Mouse (Mus musculus) stomach, embryonic 14.5 days (tissue): Measurements from ENCODE around the gene Dao. TPM values are rescaled to one million over a fixed set of nuclear protein-coding genes. Genes with fewer than 3 reads are reported as not detected.

ENCODE experiments used
- ATAC-seq: fragments of 200-750 bp; cut with Nextera tagmentation; 2 replicates; pipeline ENCODE4 v1.8.0; 2017; ENCODE audit warnings: low read depth, moderate TSS enrichment; ENCODE audit not compliant: insufficient number of reproducible peaks, insufficient read depth, low FRiP score
- H3K27ac ChIP-seq: fragments of 300-500 bp; sonication (generic); 2 replicates; pipeline ENCODE4 v1.5.1; 2014; ENCODE audit warnings: mild to moderate bottlenecking, low read length, moderate library complexity, mixed read lengths
- H3K27me3 ChIP-seq: fragments of 300-500 bp; sonication (generic); 2 replicates; pipeline ENCODE4 v1.6.1; 2014; ENCODE audit warnings: low read length, control low read depth, mixed read lengths; ENCODE audit not compliant: control insufficient read depth, insufficient read depth
- H3K36me3 ChIP-seq: fragments of 300-500 bp; sonication (generic); 2 replicates; pipeline ENCODE4 v1.6.1; 2014; ENCODE audit warnings: mild to moderate bottlenecking, control low read depth, low read length, moderate library complexity, mixed read lengths; ENCODE audit not compliant: control insufficient read depth, insufficient read depth
- H3K4me1 ChIP-seq: fragments of 300-500 bp; sonication (generic); 2 replicates; pipeline ENCODE4 v1.6.1; 2014; ENCODE audit warnings: low read length, control low read depth, mixed read lengths; ENCODE audit not compliant: control insufficient read depth, insufficient read depth
- H3K4me2 ChIP-seq: fragments of 300-500 bp; sonication (generic); replicated peaks from 2 replicates; pipeline ENCODE4 v1.6.1; 2014; ENCODE audit warnings: low read depth, low read length, control low read depth
- H3K4me3 ChIP-seq: fragments of 300-500 bp; sonication (generic); 2 replicates; pipeline ENCODE4 v1.5.1; 2014; ENCODE audit warnings: low read depth, low read length, control low read depth
- H3K9ac ChIP-seq: fragments of 300-500 bp; sonication (generic); replicated peaks from 2 replicates; pipeline ENCODE4 v1.6.1; 2014; ENCODE audit warnings: low read depth, mild to moderate bottlenecking, control low read depth, low read length, moderate library complexity, mixed read lengths
- H3K9me3 ChIP-seq: fragments of 300-500 bp; sonication (generic); 2 replicates; pipeline ENCODE4 v1.6.1; 2016; ENCODE audit warnings: low read depth, low read length, control low read depth; ENCODE audit not compliant: control insufficient read depth
- WGBS: fragments of 180-500 bp; shearing (Covaris S2); extraction: QIAGEN DNeasy Blood & Tissue Kit; methylation state at CpG from one replicate; pipeline ENCODE4 v1.1.7; 2014; 5-methylcytosine and 5-hydroxymethylcytosine counted together
- polyA plus RNA-seq: library from polyadenylated mRNA; unstranded; fragments of >200 nt; fragmentation: Nextera tagmentation; extraction: Ambion mirVana; gene quantifications from 2 replicates; pipeline ENCODE4 v1.2.1, GENCODE M21; 2014

Dao gene
- polyA plus RNA-seq, 1 experiment from 2014 or later = 0.16 TPM

DNA sequence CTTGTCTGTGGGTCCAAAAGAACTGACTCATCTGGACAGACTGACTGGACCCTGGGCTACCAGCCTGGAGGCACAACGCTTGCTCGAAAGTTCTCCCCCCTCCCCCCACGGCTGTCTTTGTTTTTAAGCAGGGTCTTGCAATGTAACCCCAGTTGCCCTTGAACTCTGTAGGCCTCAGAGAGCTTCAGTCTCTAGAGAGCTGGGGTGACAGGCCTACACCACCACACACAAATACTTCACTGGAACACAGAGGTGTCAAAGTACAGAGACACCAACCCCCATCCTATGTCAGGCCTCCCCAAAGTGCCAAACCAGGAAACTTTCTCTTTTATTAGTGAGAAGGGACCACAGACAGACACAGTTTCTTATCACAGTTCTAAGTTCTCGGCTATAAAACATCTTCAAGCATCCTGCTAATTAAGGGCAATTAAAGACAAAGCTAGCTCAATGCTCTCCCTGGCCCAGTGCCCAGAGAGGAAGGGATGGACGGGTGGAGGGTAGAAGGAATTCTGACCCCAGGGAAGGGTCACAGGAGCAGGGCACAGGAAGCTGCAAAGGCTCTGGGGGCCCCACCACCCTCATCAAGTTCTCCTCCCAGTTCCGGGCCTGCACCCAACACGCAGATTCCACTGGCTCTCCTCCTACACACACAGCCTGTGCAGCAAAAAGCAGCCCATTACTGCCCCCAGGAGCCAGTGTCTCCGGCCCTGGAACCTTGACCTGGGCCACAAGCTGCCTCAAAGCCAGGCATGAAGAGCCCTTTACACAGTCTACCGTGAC is 17.1 kb upstream of the Dao start:
- 0 out of 2 replicates have a peak, but pooled peaks have one; percentile 38 for ATAC-seq
- H3K4me1 ChIP-seq = peaks cover 19% of the 10 kb centered on the region
- no peak overlapping the region for H3K4me3 ChIP-seq
- WGBS = 42% methylated on average over 9 of the region's 9 CpGs
- no peak overlapping the region for H3K4me2 ChIP-seq
- H3K27ac ChIP-seq = no peak overlapping the region
- no peaks in the 10 kb centered on the region for H3K27me3 ChIP-seq
- no peak overlapping the region for H3K9ac ChIP-seq
- H3K36me3 ChIP-seq = peaks cover 10% of the 10 kb centered on the region; the same call in 1 of the 2 replicates
- no peaks in the 10 kb centered on the region for H3K9me3 ChIP-seq

DNA sequence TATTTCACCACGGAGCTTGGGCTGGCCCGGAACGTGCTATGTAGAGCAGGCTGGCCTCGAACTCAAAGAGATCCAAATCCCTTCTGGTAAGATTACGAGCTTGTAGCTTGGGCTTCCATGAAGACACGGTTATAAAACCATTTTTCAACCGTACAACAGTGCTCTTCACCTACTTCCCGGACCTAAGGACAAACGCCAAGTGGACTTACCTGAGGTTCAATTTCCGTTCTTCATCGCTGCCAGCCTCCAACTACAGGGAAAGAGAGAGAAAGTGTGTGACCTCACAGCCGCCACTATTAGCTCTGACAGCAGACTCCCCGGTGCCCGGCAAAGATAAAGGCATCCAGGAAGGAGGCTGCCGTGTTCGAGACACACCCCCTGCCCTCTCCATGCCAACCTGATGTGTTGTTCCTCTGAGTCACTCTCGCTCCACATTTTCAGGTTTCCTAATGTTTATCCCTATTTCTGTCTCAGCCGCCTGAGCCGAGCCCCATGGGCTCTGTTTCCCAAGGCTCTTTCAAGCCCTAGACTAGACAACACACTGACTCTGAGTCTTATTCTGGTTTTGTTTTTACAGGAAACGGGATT is 14.0 kb upstream of the Dao start:
- no peak overlapping the region for H3K4me3 ChIP-seq
- no peak overlapping the region for H3K4me2 ChIP-seq
- peaks cover 6% of the 10 kb centered on the region; the same call in 1 of the 2 replicates for H3K36me3 ChIP-seq
- H3K9me3 ChIP-seq = no peaks in the 10 kb centered on the region
- WGBS = 79% methylated on average over 20 of the region's 20 CpGs
- H3K27me3 ChIP-seq = no peaks in the 10 kb centered on the region
- no peak overlapping the region for H3K27ac ChIP-seq
- H3K4me1 ChIP-seq = peaks cover 29% of the 10 kb centered on the region
- ATAC-seq = no peak
- no peak overlapping the region for H3K9ac ChIP-seq

DNA sequence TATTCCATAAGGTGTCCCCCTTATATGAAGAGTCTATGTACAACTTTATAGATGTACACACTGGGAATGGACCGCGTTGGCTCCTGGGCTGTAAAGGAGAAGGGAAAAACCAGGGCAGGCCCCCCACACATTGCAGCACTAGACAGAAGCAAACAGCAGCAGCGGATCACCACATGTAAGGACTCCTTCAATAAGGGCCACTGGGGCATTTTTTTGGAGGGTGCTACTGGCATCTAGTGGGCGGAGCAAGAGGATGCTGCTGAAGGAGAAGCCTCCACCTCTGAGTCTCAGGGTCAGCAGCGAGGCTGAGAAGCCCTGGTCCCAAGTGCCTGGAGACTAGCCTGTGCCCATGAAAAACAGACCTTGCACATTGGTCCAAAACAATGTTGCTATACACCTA is 12.9 kb upstream of the Dao start:
- ATAC-seq = no peak
- Histone ChIP-seq H3K9me3 (no peaks in the 10 kb centered on the region), H3K4me1 (peaks cover 29% of the 10 kb centered on the region), H3K9ac (no peak overlapping the region), H3K36me3 (peaks cover 6% of the 10 kb centered on the region; the same call in 1 of the 2 replicates), H3K4me2 (no peak overlapping the region), H3K27me3 (no peaks in the 10 kb centered on the region), H3K27ac (no peak overlapping the region), H3K4me3 (no peak overlapping the region)
- 83% methylated on average over 5 of the region's 5 CpGs for WGBS

DNA sequence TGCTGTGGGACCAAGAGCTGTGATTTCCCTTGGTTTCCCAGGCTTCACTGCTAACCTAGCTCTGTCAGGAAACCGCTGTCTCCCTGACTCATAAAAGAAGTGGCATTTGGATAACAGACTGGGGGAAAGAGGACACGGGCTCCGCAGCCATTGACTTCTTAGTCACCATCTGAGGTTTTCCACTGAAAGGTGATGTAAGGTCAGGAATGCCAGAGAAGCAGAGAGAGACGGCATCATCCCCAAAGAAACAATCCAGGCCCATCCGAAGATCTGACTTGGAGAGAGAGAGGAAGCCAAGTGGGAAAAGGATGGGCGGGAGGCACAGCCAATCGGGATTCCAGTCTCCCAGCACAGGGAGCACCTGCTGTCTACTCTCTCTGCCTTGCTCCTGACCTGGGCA is 12.4 kb upstream of the Dao start:
- ATAC-seq = no peak
- Histone ChIP-seq H3K9ac (no peak overlapping the region), H3K27me3 (no peaks in the 10 kb centered on the region), H3K9me3 (no peaks in the 10 kb centered on the region), H3K4me2 (no peak overlapping the region), H3K4me1 (peaks cover 24% of the 10 kb centered on the region), H3K36me3 (peaks cover 6% of the 10 kb centered on the region; the same call in 1 of the 2 replicates), H3K27ac (no peak overlapping the region), H3K4me3 (no peak overlapping the region)
- 66% methylated on average over 7 of the region's 7 CpGs for WGBS

DNA sequence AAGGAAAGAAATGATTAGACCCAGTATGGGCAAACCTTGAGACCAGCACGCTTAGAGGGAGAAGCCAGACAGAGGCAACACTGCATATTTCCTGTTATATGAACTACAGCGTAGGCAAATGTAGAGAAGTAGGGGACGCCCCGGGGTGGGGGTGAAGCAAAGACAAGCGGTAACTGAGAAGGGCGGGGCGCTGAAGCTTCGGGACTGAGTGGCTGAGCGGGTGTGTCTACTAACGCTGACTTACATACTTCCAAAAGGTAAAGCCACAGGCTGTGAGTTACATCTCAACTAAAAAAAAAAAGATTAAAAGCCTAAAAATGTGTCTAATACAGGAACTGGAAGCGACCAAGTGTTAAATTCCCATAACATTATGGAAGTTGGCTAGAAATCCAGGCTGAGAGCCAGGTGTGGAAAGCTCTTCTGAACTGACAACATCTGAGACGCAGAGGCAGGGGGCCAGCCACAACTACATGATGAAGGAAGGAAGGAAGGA is 11.1 kb upstream of the Dao start:
- Histone ChIP-seq H3K9ac (peak overlapping the region; percentile 82), H3K4me1 (peaks cover 15% of the 10 kb centered on the region; the same call in 1 of the 2 replicates), H3K27ac (peak overlapping the region; percentile 96), H3K4me2 (peak overlapping the region; percentile 76), H3K36me3 (peaks cover 6% of the 10 kb centered on the region; the same call in 1 of the 2 replicates), H3K4me3 (peak overlapping the region; percentile 81), H3K27me3 (no peaks in the 10 kb centered on the region), H3K9me3 (no peaks in the 10 kb centered on the region)
- WGBS = 6% methylated on average over 12 of the region's 12 CpGs
- no peak for ATAC-seq

DNA sequence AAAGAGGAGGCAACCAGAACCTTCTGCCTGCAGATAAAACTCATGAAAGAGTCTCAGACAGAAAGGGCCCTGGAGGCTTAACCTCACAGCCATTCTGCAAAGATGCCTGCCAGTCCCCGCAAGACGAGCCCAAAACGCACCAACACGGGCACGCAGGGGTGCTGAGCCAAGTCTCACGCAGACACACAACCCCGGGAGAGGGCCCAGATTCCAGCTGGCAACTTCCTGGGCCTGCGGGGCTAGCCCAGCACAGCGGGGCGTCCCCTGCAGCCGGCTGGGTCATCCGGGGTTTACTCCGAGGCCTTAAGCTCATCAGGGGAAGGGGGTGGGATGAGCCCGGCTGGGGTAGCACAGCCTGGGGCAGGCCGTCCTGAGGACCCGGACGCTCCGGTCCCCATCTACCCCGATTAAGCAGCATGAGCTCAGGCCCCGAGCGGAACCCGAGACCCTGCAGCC is 10.4 kb upstream of the Dao start:
- WGBS = 0% methylated on average over 22 of the region's 22 CpGs
- no peak; the same call in 1 of the 2 replicates for ATAC-seq
- H3K4me1 ChIP-seq = peaks cover 15% of the 10 kb centered on the region; the same call in 1 of the 2 replicates

DNA sequence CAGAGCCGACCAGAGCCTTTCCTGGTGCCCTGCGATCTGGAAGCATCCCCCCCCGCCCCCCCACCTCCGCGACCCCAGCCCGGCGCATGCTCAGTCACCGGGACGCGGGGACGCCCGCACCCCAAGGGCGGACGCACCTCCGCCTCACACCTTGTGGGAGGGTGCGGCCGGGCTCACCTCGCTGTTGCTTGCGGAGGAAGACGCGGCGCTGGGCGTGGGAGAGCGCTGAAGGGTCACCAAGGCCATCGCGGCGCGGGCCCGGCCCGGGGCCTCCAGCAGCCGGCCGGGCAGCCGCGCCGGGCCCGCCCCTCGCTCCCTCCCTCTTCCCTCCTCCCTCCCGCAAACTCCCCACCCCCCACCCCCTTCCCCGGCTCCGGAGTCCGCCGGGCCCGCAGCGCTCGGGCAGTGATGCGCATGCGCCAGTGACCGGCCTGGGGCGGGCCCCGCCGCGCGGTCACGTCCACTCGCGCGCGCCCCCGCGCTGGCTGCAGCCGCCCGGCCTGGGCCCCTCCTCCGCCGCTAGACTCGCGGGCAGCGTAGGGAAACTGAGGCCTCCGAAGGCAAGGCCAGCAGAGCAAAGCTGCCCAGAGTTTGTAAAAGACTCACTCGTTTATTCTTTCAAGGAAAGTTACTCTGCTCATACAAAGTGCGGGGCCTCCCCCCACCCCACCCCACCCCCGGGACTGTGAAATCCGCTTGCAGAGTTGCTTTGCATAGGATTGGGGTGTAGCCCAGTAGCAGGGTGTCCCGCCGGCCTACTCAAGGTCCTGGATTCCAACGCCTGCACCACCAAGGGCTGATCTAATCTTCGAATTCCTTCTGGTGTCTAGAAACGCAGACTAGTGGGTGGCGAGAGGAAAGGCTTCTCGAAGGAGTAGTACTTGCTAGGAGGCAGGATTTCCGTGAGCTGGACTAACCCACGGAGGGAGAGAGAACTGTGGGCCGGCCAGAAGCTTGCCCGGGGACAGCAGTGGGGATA is 9.7 kb upstream of the Dao start, which contains the start of gene Ssh1:
Gene Ssh1, minus strand, starts transcription at position 408 of the 979 bp plus-strand sequence.
- H3K36me3 ChIP-seq = peaks cover 6% of the 10 kb centered on the region; the same call in 1 of the 2 replicates
- H3K4me3 ChIP-seq = peak within 1 kb of the TSS; percentile 81
- H3K27ac ChIP-seq = peak within 1 kb of the TSS; percentile 96
- H3K4me1 ChIP-seq = peaks cover 15% of the 10 kb centered on the region; the same call in 1 of the 2 replicates
- H3K27me3 ChIP-seq = no peaks in the 10 kb centered on the region
- H3K4me2 ChIP-seq = peak within 1 kb of the TSS; percentile 76
- H3K9me3 ChIP-seq = no peaks in the 10 kb centered on the region
- WGBS = 1% methylated on average over 75 of the region's 83 CpGs
- ATAC-seq = peak; percentile 85
- H3K9ac ChIP-seq = peak within 1 kb of the TSS; percentile 82

More for the DNA sequence above, 10.4 kb upstream of the Dao start:
- Histone ChIP-seq H3K4me2 (peak overlapping the region; percentile 76), H3K27ac (peak overlapping the region; percentile 96), H3K9ac (peak overlapping the region; percentile 82), H3K36me3 (peaks cover 6% of the 10 kb centered on the region; the same call in 1 of the 2 replicates), H3K9me3 (no peaks in the 10 kb centered on the region), H3K27me3 (no peaks in the 10 kb centered on the region), H3K4me3 (peak overlapping the region; percentile 81)
